Mouse (Mus musculus): ENCODE data around the gene Grik3. TPM values are rescaled to one million over a fixed set of nuclear protein-coding genes. Genes with fewer than 3 reads are reported as not detected.

Gene Grik3
- polyA plus RNA-seq, 1 experiment = 0.08 TPM

DNA sequence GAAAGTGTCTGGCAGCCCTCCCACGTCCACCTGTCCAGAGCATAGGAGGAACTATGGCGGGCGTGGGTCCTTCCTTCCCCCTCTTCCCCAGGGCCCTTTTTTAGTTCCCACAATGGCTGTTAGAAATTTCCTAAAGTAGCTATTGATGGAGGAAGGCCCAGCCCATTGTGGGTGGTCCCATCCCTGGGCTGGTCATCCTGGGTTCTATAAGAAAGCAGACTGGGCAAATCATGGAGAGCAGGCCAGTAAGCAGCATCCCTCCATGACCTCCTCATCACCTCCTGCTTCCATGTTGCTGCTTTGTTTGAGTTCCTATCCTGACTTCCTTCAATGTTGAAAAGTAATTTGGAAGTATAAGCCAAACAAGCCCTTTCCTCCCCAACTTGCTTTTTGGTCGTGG lies 269.8 kb downstream of the Grik3 start:
- no peak overlapping the region for H3K27ac ChIP-seq (ENCODE audit: insufficient read depth, low read depth, low read length)
- TF ChIP-seq POLR2A (IDR thresholded peaks at IDR 0.05; ENCODE audit: borderline replicate concordance, low read depth, low read length) (no peak), CTCF (IDR thresholded peaks at IDR 0.05; ENCODE audit: low read depth, low read length) (no peak)
- no peaks in the 10 kb centered on the region for H3K4me1 ChIP-seq (ENCODE audit: control insufficient read depth, insufficient read depth, low read length)
- H3K4me3 ChIP-seq (ENCODE audit: insufficient read depth, low read length) = no peak overlapping the region

DNA sequence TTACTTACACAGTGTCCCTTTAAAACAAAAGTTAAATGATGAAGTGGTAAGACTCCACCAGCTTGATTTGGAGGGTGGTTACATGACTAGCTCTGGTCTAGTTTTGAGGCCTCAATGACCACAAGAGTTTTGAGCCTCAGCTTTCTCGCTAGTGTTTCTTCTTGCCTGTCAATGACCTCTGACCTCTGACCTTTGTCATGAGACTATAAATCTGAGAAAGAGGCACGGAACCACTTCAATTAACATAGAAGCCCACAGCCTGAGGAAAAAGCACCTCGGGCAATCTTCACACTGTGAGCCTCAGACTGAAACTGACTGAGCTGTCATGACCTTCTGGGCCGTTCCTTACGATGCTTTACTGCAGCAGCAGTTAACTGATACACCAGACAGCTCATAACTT lies 272.6 kb downstream of the Grik3 start:
- TF ChIP-seq CTCF (IDR thresholded peaks at IDR 0.05; ENCODE audit: low read depth, low read length) (no peak), POLR2A (IDR thresholded peaks at IDR 0.05; ENCODE audit: borderline replicate concordance, low read depth, low read length) (no peak)
- no peaks in the 10 kb centered on the region for H3K4me1 ChIP-seq (ENCODE audit: control insufficient read depth, insufficient read depth, low read length)
- no peak overlapping the region for H3K4me3 ChIP-seq (ENCODE audit: insufficient read depth, low read length)
- no peak overlapping the region for H3K27ac ChIP-seq (ENCODE audit: insufficient read depth, low read depth, low read length)
